Mouse (Mus musculus): ENCODE data around the gene Rhpn2. TPM values are rescaled to one million over a fixed set of nuclear protein-coding genes. Genes with fewer than 3 reads are reported as not detected.

Gene Rhpn2
- total and polyA plus RNA-seq, 2 experiments: 6.9 to 14.0 TPM

DNA sequence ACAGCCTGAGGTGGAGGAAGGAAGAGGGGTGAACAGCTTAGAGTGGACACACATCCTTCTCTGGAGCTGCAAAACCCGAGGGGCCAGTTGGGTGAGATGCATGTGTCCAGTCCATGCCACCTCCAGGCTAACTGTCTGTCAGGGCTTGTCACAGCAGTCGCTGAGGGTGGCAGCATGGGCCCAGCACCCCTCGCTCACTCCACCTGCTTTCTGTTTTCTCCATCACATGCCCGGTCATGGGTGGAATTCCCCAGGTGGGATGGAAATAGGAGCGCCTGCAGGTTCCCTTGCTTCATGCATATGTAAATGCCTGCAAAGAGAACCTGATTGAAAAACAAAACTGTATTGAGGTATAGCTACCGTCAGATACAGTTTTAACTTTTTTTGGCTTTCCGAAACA is 40.3 kb downstream of the Rhpn2 start:
- TF ChIP-seq CTCF (IDR thresholded peaks at IDR 0.05; ENCODE audit: low read depth, low read length): no peak
- no peak for TF ChIP-seq POLR2A (IDR thresholded peaks at IDR 0.05; ENCODE audit: extremely low read depth, insufficient read depth, low read length)
- no peak for DNase-seq (ENCODE audit: extremely low read depth, low read depth, low spot score)
- H3K27ac ChIP-seq (replicated peaks; ENCODE audit: insufficient read depth, low read depth, low read length): no peak overlapping the region
- no peaks in the 10 kb centered on the region for H3K4me1 ChIP-seq (ENCODE audit: control insufficient read depth, insufficient read depth, low read length)
- peaks cover 14% of the 10 kb centered on the region; the same call in 1 of the 2 replicates for H3K36me3 ChIP-seq (ENCODE audit: control insufficient read depth, insufficient read depth, low read length)
- H3K79me2 ChIP-seq (ENCODE audit: control insufficient read depth, insufficient read depth, low read length): no peaks in the 10 kb centered on the region
- no peak overlapping the region for H3K4me3 ChIP-seq (ENCODE audit: insufficient read depth, low read depth, low read length)
- no peaks in the 10 kb centered on the region for H3K27me3 ChIP-seq (ENCODE audit: control insufficient read depth, insufficient read depth, low read length)
- H3K9ac ChIP-seq (ENCODE audit: low read depth, low read length): no peak overlapping the region
- WGBS: 92% methylated on average over 7 of the region's 7 CpGs

DNA sequence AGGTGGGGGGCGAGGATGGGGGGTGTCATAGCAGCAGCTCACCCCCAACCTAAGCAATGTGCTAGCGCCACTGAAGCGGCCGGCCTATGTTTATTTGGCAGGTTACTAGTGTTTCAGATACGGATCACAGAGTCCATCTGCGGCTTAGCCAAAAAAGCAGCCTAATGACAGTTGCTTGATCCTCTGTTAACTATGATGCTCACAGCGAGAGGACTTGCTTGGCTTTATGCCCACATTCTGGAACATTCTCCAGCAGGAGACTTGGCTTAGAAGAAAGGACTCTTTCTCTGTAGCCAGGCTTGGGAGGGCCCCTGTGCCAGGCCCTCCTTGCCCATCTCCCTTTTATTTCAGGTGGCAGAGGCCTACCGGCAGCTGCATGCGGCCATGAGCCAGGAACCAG is 42.7 kb downstream of the Rhpn2 start:
- H3K9ac ChIP-seq (ENCODE audit: low read depth, low read length): no peak overlapping the region
- TF ChIP-seq CTCF (IDR thresholded peaks at IDR 0.05; ENCODE audit: low read depth, low read length): no peak
- no peak for TF ChIP-seq POLR2A (IDR thresholded peaks at IDR 0.05; ENCODE audit: extremely low read depth, insufficient read depth, low read length)
- WGBS: 71% methylated on average over 9 of the region's 9 CpGs
- peaks cover 8% of the 10 kb centered on the region; the same call in 1 of the 2 replicates for H3K36me3 ChIP-seq (ENCODE audit: control insufficient read depth, insufficient read depth, low read length)
- no peaks in the 10 kb centered on the region for H3K79me2 ChIP-seq (ENCODE audit: control insufficient read depth, insufficient read depth, low read length)
- DNase-seq (ENCODE audit: extremely low read depth, low read depth, low spot score): no peak
- no peak overlapping the region for H3K27ac ChIP-seq (replicated peaks; ENCODE audit: insufficient read depth, low read depth, low read length)
- no peak overlapping the region for H3K4me3 ChIP-seq (ENCODE audit: insufficient read depth, low read depth, low read length)
- H3K27me3 ChIP-seq (ENCODE audit: control insufficient read depth, insufficient read depth, low read length): no peaks in the 10 kb centered on the region
- no peaks in the 10 kb centered on the region for H3K4me1 ChIP-seq (ENCODE audit: control insufficient read depth, insufficient read depth, low read length)

DNA sequence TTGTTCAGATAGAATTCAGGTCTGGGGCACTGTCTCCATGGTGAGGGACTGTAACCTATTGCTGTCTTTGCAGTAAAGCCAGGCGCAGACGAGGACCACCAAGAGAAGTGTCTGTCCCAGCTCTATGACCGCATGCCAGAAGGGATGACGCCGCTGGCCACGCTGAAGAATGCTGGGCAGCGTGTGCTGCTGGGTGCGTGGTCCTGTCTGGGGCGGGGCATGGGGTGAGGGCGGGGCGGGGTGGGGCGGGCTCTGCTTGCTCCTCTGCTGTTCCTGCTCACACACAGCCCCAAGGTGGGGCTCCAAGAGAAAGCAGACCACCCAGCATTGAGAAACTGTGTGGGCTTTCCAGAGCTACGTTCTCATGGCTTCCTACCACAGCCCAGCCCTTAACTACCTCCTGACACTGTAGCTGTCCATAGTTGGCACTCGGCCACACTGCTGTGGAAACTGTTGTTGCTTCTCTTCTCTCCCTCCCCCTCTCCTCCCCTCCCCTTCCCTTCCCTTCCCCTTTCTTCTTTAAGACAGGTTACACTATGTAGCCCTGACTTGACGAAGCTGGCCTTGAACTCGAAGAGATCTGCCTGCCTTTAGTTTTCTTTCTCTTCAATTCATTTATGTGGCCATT is 45.6 kb downstream of the Rhpn2 start:
- Histone ChIP-seq H3K4me3 (ENCODE audit: insufficient read depth, low read depth, low read length) (no peak overlapping the region), H3K36me3 (ENCODE audit: control insufficient read depth, insufficient read depth, low read length) (peaks cover 9% of the 10 kb centered on the region), H3K79me2 (ENCODE audit: control insufficient read depth, insufficient read depth, low read length) (no peaks in the 10 kb centered on the region), H3K9ac (ENCODE audit: low read depth, low read length) (no peak overlapping the region), H3K27ac (replicated peaks; ENCODE audit: insufficient read depth, low read depth, low read length) (no peak overlapping the region), H3K27me3 (ENCODE audit: control insufficient read depth, insufficient read depth, low read length) (no peaks in the 10 kb centered on the region), H3K4me1 (ENCODE audit: control insufficient read depth, insufficient read depth, low read length) (no peaks in the 10 kb centered on the region)
- TF ChIP-seq CTCF (IDR thresholded peaks at IDR 0.05; ENCODE audit: low read depth, low read length) (no peak), POLR2A (IDR thresholded peaks at IDR 0.05; ENCODE audit: extremely low read depth, insufficient read depth, low read length) (no peak)
- WGBS: 78% methylated on average over 16 of the region's 16 CpGs
- DNase-seq (ENCODE audit: extremely low read depth, low read depth, low spot score): no peak

DNA sequence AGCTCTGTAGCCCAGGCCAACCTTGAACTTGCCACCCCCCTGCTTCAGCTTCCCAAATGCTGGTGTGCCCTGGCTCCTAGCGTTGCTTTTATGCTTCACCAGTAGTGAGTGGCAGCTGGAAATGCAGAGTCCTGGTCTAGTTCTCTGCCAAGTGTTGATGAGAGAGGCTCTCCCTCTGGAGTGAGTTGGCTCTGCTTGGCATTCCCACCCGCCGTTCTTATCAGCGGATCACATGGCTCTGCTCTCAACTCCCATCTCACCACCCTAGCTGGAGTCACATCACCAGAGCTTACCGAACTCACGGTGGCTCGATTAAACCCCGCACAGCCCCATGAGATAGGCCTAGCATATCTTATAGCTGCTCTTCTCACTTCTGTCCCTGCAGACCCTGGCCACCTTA is 46.4 kb downstream of the Rhpn2 start:
- no peak overlapping the region for H3K27ac ChIP-seq (replicated peaks; ENCODE audit: insufficient read depth, low read depth, low read length)
- no peak overlapping the region for H3K9ac ChIP-seq (ENCODE audit: low read depth, low read length)
- no peak for DNase-seq (ENCODE audit: extremely low read depth, low read depth, low spot score)
- H3K36me3 ChIP-seq (ENCODE audit: control insufficient read depth, insufficient read depth, low read length): peaks cover 12% of the 10 kb centered on the region
- no peaks in the 10 kb centered on the region for H3K4me1 ChIP-seq (ENCODE audit: control insufficient read depth, insufficient read depth, low read length)
- no peaks in the 10 kb centered on the region for H3K27me3 ChIP-seq (ENCODE audit: control insufficient read depth, insufficient read depth, low read length)
- H3K4me3 ChIP-seq (ENCODE audit: insufficient read depth, low read depth, low read length): no peak overlapping the region
- no peak for TF ChIP-seq POLR2A (IDR thresholded peaks at IDR 0.05; ENCODE audit: extremely low read depth, insufficient read depth, low read length)
- TF ChIP-seq CTCF (IDR thresholded peaks at IDR 0.05; ENCODE audit: low read depth, low read length): no peak
- 90% methylated on average over 8 of the region's 8 CpGs for WGBS
- no peaks in the 10 kb centered on the region for H3K79me2 ChIP-seq (ENCODE audit: control insufficient read depth, insufficient read depth, low read length)

DNA sequence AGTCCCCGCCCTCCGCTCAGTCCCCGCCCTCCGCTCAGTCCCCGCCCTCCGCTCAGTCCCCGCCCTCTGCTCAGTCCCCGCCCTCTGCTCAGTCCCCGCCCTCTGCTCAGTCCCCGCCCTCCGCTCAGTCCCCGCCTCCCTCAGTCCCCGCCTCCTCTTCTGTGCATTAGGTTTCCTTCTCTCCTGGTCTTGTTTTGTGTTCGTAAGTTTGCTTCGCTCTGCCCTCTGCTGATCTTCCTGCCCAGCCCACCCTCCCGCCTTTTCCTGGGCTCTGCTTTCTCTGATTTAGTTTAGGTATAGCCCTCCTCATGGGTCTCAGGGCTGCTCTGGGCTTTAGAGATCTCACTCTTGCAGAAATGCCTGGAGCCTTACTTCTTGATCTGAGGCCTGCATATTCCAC is 47.9 kb downstream of the Rhpn2 start:
- no peak overlapping the region for H3K27ac ChIP-seq (replicated peaks; ENCODE audit: insufficient read depth, low read depth, low read length)
- 86% methylated on average over 16 of the region's 16 CpGs for WGBS
- no peaks in the 10 kb centered on the region for H3K79me2 ChIP-seq (ENCODE audit: control insufficient read depth, insufficient read depth, low read length)

DNA sequence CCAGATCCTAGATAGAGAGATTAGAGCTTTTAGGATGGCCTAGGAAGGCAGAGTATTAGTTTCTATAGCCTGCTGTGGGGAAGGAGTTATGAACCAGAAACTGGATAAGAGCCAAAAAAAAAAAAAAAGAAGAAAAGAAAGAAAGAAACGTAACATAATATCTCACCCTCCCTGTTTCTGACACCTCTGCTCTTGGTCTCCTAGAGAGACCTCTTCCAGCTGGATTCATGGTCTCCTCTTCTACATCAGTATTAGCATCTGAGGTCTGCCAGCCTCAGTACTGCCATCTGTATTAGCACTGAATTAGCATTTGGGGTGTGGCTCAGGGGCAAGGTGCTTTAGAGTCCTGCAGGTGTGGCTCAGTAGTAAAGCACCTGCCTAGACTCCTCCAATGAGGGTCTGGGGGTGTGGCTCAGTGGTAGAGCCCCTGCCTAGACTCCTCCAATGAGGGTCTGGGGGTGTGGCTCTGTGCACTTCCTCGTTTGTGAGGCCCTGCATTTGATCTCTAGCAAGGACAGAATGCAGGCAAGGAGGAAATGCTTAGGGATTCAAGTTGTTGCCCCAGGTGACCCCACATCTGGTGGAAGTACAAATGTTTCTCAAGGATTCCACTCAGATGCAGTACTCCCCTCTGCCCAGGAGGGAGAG is 48.9 kb downstream of the Rhpn2 start:
- Histone ChIP-seq H3K27ac (replicated peaks; ENCODE audit: insufficient read depth, low read depth, low read length) (no peak overlapping the region), H3K79me2 (ENCODE audit: control insufficient read depth, insufficient read depth, low read length) (no peaks in the 10 kb centered on the region), H3K27me3 (ENCODE audit: control insufficient read depth, insufficient read depth, low read length) (no peaks in the 10 kb centered on the region), H3K4me1 (ENCODE audit: control insufficient read depth, insufficient read depth, low read length) (no peaks in the 10 kb centered on the region), H3K36me3 (ENCODE audit: control insufficient read depth, insufficient read depth, low read length) (peaks cover 10% of the 10 kb centered on the region), H3K9ac (ENCODE audit: low read depth, low read length) (no peak overlapping the region), H3K4me3 (ENCODE audit: insufficient read depth, low read depth, low read length) (no peak overlapping the region)
- no peak for TF ChIP-seq CTCF (IDR thresholded peaks at IDR 0.05; ENCODE audit: low read depth, low read length)
- TF ChIP-seq POLR2A (IDR thresholded peaks at IDR 0.05; ENCODE audit: extremely low read depth, insufficient read depth, low read length): no peak
- WGBS: 59% methylated on average over 2 of the region's 2 CpGs
- no peak for DNase-seq (ENCODE audit: extremely low read depth, low read depth, low spot score)

More for the DNA sequence above, 47.9 kb downstream of the Rhpn2 start:
- Histone ChIP-seq H3K27me3 (ENCODE audit: control insufficient read depth, insufficient read depth, low read length) (no peaks in the 10 kb centered on the region), H3K36me3 (ENCODE audit: control insufficient read depth, insufficient read depth, low read length) (peaks cover 10% of the 10 kb centered on the region), H3K4me3 (ENCODE audit: insufficient read depth, low read depth, low read length) (no peak overlapping the region), H3K4me1 (ENCODE audit: control insufficient read depth, insufficient read depth, low read length) (no peaks in the 10 kb centered on the region), H3K9ac (ENCODE audit: low read depth, low read length) (no peak overlapping the region)
- no peak for DNase-seq (ENCODE audit: extremely low read depth, low read depth, low spot score)
- no peak for TF ChIP-seq POLR2A (IDR thresholded peaks at IDR 0.05; ENCODE audit: extremely low read depth, insufficient read depth, low read length)
- TF ChIP-seq CTCF (IDR thresholded peaks at IDR 0.05; ENCODE audit: low read depth, low read length): no peak
